Mouse (Mus musculus) left cerebral cortex, postnatal 10 days (tissue): Measurements from ENCODE around the gene Fbxo31. TPM values are rescaled to one million over a fixed set of nuclear protein-coding genes. Genes with fewer than 3 reads are reported as not detected.
"Not testable (repeated sequence)": the region's sequence is repeated elsewhere in the genome, so short reads cannot be mapped to it uniquely, and the experiment has no call there.

Source experiments
- DNase-seq, 2 experiments: peaks; one replicate each; pipeline ENCODE4 v3.0.0; 2021 to 2022; ENCODE audit warnings: low spot score in 2 of 2, mixed read lengths in 1 of 2; ENCODE audit errors: extremely low spot score in 1 of 2
- intact Hi-C: fragments of 180-260 bp; cut with DNase I; formaldehyde crosslinking; loops from one replicate; pipeline ENCODE4 v1.15.1; 2025
- total RNA-seq, 2 experiments: library from RNA; stranded (reverse); gene quantifications; 2 replicates each; pipeline ENCODE4 v1.2.3; 2021

Gene Fbxo31
- total RNA-seq = 10 to 100 TPM; 86.1 to 86.4 TPM

DNA sequence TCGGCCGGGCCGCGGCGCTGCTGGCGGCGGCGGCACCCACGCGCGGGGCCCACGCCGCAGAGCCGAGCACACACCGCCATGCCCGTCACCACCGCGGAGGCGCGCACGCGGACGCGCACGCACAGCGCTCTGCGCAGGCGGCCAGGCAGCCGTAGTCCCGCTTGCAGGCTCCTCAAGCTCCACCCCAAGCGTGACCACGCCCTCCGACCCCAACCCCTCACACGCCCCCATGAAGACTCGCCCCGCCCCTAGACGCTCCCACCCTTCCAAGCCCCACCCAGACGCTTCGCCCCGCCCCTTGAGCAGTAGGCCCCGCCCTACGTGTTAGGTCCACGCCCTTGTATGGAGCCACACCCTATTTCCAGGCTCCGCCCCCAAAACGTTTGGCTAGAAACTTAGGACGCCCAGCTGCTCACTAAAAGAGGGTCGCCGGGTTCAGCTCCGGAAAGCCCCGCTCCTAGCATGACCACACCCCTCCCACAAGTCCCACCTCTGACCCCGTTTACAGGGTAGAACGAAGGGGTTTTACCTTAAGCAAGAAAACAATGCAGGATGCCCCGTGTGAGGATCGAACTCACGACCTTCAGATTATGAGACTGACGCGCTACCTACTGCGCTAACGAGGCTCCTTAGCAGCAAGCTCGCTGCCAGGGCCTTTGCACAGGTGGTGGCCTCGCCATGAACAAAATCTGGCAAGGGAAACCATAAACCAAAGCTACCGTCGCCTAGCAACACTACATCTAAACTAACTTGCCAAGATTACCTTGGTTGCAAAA lies at the start of gene Fbxo31:
TSS of gene Fbxo31 (minus strand) at position 131 of the 776 bp plus-strand sequence.
- intact Hi-C loops = no loop called here
- peak; percentile 89 to 97 for DNase-seq

DNA sequence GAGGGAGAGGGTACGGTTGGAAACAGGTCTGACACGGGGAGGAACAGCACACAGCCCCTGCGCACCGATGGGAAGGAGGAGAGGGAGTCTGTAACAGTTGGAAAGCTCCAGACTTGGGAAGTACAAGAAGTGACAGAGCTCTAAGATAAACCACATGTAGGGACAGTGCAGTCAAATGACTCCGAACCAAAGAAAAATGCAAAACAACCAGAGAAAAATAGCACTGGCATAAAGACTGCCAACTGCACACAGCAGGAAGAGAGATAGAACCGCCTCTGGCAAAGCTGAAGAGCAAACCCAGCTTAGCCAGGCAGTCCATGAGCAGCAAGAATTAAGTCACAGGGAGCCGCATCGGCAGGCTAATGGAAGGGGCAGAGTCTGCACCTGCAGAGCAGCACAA lies 44.4 kb upstream of the Fbxo31 start:
- intact Hi-C loops = no loop called here
- no peak for DNase-seq

DNA sequence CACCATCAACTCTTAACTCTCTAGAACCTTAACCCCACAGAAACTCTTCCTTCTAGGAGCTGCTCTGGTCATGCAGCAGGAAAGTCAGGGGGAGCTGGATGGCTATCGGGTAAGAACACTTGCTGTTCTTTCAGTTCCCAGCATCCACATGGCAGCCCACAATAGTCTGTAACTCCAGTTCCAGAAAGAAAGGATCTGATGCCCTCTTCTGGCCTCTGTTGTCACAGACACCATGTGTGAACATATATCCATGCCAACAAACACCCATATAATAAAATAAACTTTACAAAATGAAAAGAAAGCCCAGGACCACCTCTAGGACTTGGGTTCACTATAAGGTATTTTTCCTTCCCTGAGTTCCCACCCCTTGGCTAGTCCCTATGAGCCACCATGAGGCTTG lies 43.3 kb upstream of the Fbxo31 start:
- no peak for DNase-seq
- intact Hi-C loops = no loop called here

DNA sequence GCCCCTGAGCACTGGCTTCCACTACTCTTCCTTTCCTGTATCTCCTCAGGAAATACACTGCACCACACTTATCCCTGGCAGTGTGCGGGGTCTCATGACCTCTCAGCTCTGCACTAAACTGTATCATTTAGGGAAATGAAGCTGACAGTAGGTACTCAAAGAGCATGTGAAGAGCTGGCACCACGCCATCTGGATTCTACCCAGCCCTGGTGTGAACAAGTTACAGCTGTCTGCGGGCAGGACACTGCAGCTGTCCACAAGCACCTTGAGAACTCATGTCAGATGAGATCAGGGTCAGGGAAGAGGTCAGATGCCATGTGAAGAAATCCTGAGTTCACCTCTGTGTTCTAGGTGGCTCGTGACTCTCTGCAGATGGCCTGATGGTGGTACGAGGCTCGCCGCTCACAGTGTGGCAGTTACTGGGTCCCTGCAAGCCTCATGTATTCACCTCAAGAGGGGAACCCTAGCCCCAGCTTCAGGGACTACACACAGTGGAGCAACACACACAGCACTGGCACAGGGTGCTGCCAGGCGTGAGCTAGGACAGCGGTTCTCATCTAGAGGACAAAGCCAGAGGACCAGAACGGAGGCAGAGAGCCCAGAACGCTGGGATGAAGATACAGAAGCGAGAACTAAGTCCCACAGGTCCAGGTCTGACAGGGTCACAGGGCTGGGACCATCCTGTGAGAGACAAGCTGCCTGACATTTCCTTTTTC lies 42.4 kb upstream of the Fbxo31 start:
- intact Hi-C loops = no loop called here
- peak in 1 of 2 experiments; percentile 72 for DNase-seq

DNA sequence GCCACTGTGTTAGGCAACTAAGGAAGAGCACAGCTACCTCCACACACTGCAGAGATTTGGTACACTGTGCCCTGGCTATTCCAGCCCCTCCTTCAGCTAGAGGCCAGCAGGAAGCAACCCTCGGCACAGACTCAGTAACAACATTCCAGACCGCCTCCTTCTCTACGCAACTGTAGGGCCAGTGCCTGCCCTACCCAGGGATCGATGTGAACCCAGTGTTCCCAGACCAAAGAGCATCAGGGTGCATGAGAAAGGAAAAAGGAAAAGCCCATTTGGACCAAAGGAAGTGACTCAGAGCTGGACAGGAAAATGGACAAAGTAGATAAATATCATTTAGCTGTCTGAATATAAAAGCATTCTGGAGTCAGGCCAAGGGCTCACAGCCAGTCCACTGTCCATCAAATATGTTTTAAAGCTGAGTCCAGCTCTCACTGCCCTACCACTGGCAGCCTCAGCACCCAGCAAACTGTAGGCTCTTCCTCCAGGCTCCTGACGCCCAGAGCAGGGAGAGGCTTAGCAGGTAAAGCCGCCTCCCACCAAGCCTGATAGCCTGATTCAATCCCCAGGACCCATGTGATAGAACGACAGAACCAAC lies 40.9 kb upstream of the Fbxo31 start:
- intact Hi-C loops = no loop called here
- peak in 1 of 2 experiments; percentile 68 for DNase-seq

DNA sequence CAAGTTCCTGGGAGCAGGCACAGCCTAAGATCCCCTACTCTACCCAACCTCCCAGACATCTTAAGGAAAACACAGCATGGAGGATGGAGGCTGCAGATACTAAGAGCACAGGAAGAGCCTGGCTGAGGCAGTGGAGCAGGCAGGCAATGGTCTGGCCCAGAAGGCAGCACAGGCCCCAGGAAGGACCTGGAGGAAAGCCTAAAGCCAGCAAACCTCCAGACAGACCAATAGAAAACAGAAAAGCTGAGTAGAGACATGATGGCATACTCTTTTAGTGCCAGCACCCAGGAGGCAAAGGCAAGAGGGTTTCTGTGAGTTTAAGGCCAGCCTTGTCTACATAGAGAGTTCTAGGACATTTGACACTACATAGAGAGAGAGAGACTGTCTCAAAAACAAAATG lies 34.8 kb upstream of the Fbxo31 start:
- no peak for DNase-seq
- intact Hi-C loops = no loop called here

DNA sequence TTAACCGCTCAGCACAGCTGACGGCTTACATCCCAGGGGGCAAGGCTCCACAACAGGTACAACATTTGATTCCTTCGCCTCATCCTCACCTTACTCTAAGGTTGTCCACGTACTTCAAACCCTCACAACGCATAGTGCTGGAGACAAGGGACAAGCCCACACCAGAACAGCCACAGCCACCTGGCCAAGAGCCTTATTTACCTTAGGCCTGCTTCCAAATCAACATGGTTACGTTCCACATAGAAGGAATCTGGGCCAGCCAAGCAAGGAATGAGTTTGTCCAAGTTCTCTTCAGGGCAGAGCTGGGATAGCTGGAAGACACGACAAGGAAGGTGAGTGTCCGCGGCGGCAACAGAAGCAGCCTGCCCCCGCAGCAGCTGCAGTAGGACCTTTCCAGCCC lies 31.3 kb upstream of the Fbxo31 start:
- no peak for DNase-seq
- intact Hi-C loops = loop anchor here (5.0 to 10.0 kb wide), 2 partner anchors 37 to 205 kb away; no protein-coding TSS in a partner anchor

DNA sequence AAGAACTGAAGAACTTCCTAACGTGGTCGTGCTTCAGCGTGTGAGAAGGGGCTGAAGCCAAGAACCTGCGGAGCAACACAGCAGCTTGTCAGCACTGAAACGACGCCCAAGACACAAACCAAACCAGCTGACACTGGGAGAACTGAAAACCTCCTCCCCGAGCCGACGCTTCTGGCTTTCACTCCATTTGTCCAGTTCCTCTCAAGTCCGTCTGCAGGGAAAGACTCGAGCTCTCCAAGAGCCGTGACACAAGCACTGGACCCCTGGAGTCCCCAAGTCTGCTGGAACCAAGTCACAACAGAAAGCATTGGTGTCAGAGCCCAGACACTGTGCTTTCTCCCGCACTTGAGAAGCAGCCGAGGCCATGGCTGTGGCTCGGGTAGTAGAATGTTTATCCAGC lies 30.6 kb upstream of the Fbxo31 start:
- DNase-seq = no peak
- intact Hi-C loops = loop anchor here (5.0 to 10.0 kb wide), 2 partner anchors 38 to 206 kb away; no protein-coding TSS in a partner anchor

DNA sequence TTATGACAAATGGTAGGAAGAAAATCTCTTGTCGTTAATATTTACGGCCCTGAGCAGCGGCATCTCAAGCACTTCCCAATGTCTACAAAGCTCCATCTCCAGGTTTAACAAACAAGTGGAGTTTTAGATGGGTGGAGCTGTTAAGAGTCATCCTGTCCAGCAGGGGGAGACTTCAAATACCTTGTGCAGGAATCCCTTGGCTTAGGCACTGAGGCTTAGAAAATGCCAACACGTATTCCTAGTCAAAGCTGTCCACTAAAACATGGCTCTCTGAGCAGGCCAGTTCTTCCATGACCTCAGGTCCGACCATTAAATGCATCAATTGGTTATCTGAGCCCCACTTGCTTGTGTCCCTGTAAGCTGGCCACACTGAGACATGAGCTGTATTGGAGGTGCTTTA lies 29.1 kb upstream of the Fbxo31 start:
- no peak for DNase-seq
- intact Hi-C loops = loop anchor here (5.0 to 10.0 kb wide), 2 partner anchors 40 to 207 kb away; no protein-coding TSS in a partner anchor

DNA sequence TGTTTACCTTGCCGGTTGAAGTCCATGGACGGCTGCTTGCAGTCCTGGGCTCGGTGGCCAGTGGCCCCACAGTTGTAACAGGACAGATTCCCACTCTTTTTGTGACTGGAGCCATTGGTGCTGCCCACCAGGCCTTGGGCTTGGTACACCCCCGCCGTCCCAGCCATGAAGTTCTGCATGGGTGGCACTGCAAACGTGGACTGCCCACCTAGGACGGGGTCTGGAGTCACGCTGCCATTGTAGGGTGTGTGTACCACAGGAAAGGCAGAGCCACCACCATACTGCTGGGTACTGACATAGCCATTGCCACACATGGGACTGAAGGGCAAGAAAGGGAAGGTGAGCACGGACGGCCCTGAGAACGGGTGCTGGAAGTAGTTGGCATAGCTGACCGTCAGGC lies 25.2 kb upstream of the Fbxo31 start:
- intact Hi-C loops = loop anchor here (10.0 kb wide), 1 partner anchor 211 kb away; no protein-coding TSS in a partner anchor
- no peak for DNase-seq

DNA sequence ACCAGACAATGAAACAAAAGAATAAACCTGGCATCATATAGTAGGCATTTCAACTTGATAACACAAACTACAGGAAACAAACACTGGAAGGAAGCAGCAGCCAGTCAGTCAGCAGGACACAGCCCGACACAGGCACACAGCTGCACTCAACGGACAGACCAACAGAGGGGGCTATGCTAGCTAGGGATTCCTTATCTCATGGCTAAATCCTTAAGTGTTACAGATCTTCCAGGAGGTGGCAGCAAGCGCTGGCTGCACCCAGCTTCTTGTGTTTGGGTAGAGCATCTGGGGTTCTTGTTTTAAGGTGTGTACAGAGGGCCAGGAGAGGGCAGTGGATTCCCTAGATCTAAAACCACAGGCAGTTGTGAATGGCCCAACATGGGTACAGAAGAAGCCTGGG lies 24.3 kb upstream of the Fbxo31 start:
- DNase-seq = peak; percentile 62 to 87
- intact Hi-C loops = loop anchor here (10.0 kb wide), 1 partner anchor 212 kb away; no protein-coding TSS in a partner anchor

DNA sequence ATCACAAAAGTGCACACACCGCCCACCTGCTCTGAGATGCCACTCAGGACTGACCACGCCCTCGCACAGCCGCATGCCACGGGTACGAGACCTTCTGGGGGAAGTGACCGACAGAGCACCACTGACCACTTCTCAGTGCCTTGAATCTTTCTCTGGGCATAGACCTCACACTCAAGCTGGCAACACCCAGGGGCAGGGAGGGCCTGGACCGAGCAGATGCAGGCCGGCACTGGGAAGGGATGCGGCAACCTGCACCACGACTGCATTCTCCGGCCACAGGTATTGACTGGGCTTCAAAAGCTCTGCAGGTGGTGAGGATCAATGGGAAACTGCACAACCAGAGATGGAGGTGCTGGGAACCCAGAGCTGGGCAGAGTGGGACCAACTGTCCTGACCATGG lies 23.8 kb upstream of the Fbxo31 start:
- no peak for DNase-seq
- intact Hi-C loops = loop anchor here (10.0 kb wide), 1 partner anchor 212 kb away; no protein-coding TSS in a partner anchor

DNA sequence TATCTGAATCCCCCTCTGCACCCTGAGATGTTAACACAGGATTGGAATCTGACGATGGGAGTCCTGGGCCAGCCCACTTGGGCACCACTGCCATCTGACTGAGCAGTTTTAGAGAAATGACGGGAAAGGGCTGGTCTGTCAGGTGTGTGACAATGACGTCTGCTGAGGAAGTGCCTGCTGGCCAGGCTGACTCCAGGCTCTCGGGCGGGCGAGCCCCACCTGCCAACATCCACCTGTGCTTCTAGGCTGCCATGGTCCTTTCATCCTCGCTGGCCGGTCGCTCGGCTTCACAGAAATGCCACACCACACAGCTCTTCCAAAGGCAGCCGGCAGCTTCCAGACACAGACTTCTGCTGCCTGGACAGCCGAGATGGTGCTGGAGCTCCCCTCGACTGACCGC lies 21.2 kb upstream of the Fbxo31 start:
- no peak for DNase-seq
- intact Hi-C loops = loop anchor here (10.0 kb wide), 1 partner anchor 215 kb away; no protein-coding TSS in a partner anchor

DNA sequence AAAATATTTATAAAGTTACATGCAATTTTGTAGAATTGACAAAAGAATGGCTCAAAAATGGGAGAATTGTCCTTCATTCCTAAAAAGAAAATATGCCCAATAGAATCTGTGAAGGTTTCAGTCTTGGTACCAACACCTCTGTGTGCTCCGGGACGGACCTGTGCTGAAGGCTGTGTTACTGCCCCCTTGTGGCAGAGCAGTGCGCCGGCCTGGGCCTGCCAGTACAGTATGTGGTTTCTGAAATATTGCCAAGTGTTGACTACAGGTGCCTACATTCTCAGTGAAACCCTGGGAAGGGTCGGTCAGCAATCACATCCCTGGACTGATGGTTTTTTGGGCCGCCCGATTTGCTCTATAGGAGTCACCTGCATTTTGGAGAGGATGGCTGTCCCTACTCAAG lies 20.3 kb upstream of the Fbxo31 start:
- intact Hi-C loops = no loop called here
- DNase-seq = peak; percentile 64 to 90

DNA sequence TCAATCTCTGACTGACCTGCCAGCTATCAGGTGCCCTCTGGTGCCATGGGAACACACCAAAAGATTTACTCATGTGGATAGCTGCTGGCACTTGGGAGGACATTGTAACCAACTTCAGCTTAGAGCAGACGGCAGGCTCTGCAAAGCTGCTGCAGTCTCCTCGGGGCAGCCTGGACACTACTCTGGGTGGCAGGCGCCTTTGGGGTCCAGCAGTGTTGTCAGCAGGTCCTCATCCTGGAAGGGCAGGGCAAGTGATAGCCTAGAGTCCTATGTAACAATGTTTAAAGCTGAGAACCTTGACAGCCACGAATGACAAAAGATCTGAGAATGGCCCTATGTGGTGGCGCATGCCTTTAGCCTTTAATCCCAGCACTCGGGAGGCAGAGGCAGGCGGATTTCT lies 19.6 kb upstream of the Fbxo31 start:
- intact Hi-C loops = no loop called here
- DNase-seq = no peak

DNA sequence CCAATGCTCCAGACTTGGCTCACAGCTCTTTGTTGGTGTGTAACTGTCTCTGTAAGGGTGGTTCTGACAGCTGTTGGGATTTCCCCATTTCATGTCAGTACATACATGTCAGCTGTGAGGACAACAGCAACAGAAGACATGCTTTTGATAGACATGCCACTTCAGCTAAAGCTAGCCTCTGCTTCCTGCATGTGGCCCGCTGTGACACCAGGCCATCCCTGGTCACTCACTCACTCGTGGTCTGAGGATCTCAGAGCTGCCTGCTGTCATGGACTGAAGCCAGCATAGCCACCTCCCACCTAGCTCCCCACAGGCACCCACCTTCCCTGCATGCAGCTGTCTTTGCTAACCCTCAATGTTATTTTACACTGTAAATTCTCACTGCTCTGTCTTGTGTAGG lies 18.9 kb upstream of the Fbxo31 start:
- intact Hi-C loops, DNase-seq: not testable (repeated sequence)

DNA sequence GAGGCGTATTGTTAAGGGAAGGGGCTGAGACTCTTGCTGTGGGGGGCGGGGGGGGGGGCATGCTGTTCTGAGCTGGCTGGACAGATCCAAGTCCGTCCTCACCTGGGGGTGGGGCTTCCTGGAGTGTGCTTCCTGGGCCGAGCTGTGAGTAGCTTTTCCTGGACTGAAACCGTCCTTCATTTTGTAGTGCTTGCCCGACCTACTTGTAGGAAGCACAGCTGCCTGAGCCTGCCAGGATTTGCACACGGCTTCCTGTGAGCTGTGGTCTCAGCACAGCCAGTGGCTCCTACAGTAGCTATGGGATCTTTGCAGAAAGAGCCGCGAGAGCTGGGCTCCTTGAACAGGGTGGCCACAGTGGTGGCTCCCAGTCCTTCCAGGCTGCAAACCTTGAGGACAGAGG lies 15.4 kb upstream of the Fbxo31 start:
- intact Hi-C loops = loop anchor here (5.0 kb wide), 1 partner anchor 47 kb away; no protein-coding TSS in a partner anchor
- peak in 1 of 2 experiments; percentile 61 for DNase-seq

DNA sequence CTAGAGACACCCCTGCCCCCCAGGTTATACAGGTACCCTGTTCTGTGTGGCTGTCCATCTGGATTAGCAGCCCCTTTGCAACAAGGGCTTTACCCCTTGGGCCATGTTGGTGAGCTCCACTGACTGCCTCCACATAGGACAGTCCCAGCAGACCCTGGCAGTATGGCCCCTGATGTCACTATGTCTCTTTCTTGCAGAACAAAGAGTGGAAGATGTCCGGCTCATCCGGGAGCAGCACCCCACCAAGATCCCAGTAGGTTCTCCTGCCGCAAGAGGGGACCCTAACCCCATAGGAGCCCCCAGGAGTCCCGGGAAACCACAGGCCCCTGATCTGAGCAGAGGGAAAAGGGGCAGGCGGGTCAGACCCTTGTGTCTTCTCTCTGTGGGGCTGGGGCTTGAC lies 14.7 kb upstream of the Fbxo31 start:
- intact Hi-C loops = loop anchor here (5.0 kb wide), 1 partner anchor 46 kb away; no protein-coding TSS in a partner anchor
- DNase-seq = no peak
